Mouse (Mus musculus): ENCODE data around the gene Gpc6. TPM values are rescaled to one million over a fixed set of nuclear protein-coding genes. Genes with fewer than 3 reads are reported as not detected.

Gpc6 gene
- polyA plus RNA-seq, 1 experiment from 2014 or later = 36.7 TPM

DNA sequence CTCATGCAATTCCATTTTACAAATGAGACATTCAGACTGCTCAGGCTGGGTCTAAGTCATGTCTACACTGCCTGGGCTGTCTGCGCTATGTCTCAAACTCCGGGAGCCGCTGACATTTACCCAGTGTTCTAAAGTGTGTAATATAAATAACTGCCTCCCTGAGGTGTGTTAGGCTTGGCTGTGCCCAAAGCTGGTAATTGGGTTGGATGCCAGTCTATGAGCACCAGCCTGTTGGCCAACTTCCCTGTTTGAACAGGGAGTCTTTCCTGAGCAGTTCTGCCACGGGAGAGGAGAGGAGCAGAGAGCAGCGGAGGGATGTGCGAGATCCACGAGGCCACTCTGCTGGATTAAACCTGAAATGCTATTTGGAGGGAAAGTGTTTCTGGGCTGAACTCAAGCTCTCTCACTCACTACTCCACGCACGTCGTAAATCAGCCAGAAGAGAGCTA lies 785.4 kb downstream of the Gpc6 start:
- Histone ChIP-seq H3K9me3 (ENCODE audit: control insufficient read depth, low read length) (no peaks in the 10 kb centered on the region), H3K36me3 (ENCODE audit: control insufficient read depth, insufficient read depth, low read length) (no peaks in the 10 kb centered on the region), H3K9ac (ENCODE audit: low read length) (no peak overlapping the region), H3K4me3 (ENCODE audit: low read depth, low read length) (no peak overlapping the region), H3K27me3 (ENCODE audit: control insufficient read depth, insufficient read depth, low read length) (no peaks in the 10 kb centered on the region), H3K27ac (ENCODE audit: low read depth, low read length) (no peak overlapping the region), H3K4me1 (replicated peaks; ENCODE audit: control insufficient read depth, insufficient read depth, low read length) (no peaks in the 10 kb centered on the region), H3K4me2 (ENCODE audit: low read depth, low read length, severe bottlenecking) (no peak overlapping the region)
- ATAC-seq (replicated peaks; ENCODE audit: low FRiP score) = no peak
- DNase-seq (ENCODE audit: low spot score) = no peak
- 90% methylated on average over 10 of the region's 10 CpGs for WGBS

DNA sequence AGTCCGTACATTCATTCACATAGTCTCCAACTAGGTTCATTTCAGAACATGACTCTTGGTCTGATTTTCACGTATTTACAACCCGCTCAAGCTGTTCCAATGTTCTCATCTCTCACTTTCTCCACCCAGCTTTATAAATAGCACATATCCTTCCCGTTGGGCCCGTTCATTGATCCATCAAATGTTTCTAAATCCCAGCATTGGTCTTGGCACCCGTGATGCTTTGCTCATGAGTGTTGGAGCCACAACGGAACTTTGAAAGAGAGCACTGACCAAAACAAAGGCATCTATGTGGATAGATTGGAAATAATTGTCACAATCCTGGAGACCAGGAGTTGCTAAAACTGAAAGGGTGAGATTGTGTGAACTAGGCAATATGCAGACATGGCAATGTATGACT lies 787.2 kb downstream of the Gpc6 start:
- Histone ChIP-seq H3K36me3 (ENCODE audit: control insufficient read depth, insufficient read depth, low read length) (no peaks in the 10 kb centered on the region), H3K4me1 (replicated peaks; ENCODE audit: control insufficient read depth, insufficient read depth, low read length) (no peaks in the 10 kb centered on the region), H3K9ac (ENCODE audit: low read length) (no peak overlapping the region), H3K27me3 (ENCODE audit: control insufficient read depth, insufficient read depth, low read length) (no peaks in the 10 kb centered on the region), H3K4me2 (ENCODE audit: low read depth, low read length, severe bottlenecking) (no peak overlapping the region), H3K27ac (ENCODE audit: low read depth, low read length) (no peak overlapping the region), H3K9me3 (ENCODE audit: control insufficient read depth, low read length) (no peaks in the 10 kb centered on the region), H3K4me3 (ENCODE audit: low read depth, low read length) (no peak overlapping the region)
- ATAC-seq (replicated peaks; ENCODE audit: low FRiP score) (no peak), DNase-seq (ENCODE audit: low spot score) (no peak)
- WGBS = 95% methylated on average over 7 of the region's 7 CpGs

DNA sequence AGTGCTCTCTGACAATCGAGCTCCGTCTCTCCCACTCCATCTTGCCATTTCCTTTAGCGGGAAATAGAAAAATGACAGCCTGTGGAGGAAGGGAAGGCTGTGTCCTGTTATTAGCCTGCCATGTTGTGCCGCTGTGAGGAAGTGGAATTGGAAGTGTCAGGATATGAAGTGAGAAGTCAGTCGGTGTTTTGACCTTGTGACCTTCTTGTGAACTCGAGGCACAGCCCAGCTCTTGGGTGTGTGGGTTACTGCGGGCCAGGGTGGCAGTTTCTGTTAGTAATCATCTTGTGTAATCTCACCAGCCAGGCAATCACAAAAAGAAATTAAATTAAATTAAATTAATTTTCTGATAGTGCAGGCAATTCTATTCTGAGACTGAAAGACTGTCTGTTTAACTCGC lies 789.0 kb downstream of the Gpc6 start:
- Histone ChIP-seq H3K27me3 (ENCODE audit: control insufficient read depth, insufficient read depth, low read length) (no peaks in the 10 kb centered on the region), H3K4me1 (replicated peaks; ENCODE audit: control insufficient read depth, insufficient read depth, low read length) (no peaks in the 10 kb centered on the region), H3K9me3 (ENCODE audit: control insufficient read depth, low read length) (no peaks in the 10 kb centered on the region), H3K9ac (ENCODE audit: low read length) (no peak overlapping the region), H3K36me3 (ENCODE audit: control insufficient read depth, insufficient read depth, low read length) (no peaks in the 10 kb centered on the region), H3K4me2 (ENCODE audit: low read depth, low read length, severe bottlenecking) (no peak overlapping the region), H3K27ac (ENCODE audit: low read depth, low read length) (no peak overlapping the region), H3K4me3 (ENCODE audit: low read depth, low read length) (no peak overlapping the region)
- 84% methylated on average over 8 of the region's 8 CpGs for WGBS
- DNase-seq (ENCODE audit: low spot score) = no peak
- no peak for ATAC-seq (replicated peaks; ENCODE audit: low FRiP score)

DNA sequence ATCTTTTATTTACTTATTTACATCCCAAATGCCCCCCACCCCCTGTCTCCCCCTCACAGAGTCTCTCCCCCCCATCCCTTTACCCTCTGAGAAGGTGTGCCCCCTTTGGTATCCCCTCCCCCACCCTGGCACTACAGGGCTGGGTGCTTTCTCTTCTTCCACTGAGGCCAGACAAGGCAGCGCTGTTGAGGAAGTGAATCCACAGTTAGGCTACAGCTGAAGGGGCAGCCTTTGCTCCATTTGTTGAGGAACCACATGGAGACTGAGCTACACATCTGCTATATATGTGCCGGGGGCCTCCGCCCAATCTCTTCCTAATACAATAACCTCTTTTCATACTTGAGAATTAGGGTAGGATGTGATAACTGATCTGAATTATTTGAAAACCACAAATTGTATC lies 791.2 kb downstream of the Gpc6 start:
- no peak overlapping the region for H3K4me3 ChIP-seq (ENCODE audit: low read depth, low read length)
- H3K9me3 ChIP-seq (ENCODE audit: control insufficient read depth, low read length) = no peaks in the 10 kb centered on the region
- H3K4me2 ChIP-seq (ENCODE audit: low read depth, low read length, severe bottlenecking) = no peak overlapping the region
- H3K27ac ChIP-seq (ENCODE audit: low read depth, low read length) = no peak overlapping the region
- no peaks in the 10 kb centered on the region for H3K27me3 ChIP-seq (ENCODE audit: control insufficient read depth, insufficient read depth, low read length)
- no peaks in the 10 kb centered on the region for H3K36me3 ChIP-seq (ENCODE audit: control insufficient read depth, insufficient read depth, low read length)
- H3K9ac ChIP-seq (ENCODE audit: low read length) = no peak overlapping the region
- DNase-seq (ENCODE audit: low spot score) (no peak), ATAC-seq (replicated peaks; ENCODE audit: low FRiP score) (no peak)
- WGBS = 92% methylated on average over 3 of the region's 3 CpGs
- no peaks in the 10 kb centered on the region for H3K4me1 ChIP-seq (replicated peaks; ENCODE audit: control insufficient read depth, insufficient read depth, low read length)

DNA sequence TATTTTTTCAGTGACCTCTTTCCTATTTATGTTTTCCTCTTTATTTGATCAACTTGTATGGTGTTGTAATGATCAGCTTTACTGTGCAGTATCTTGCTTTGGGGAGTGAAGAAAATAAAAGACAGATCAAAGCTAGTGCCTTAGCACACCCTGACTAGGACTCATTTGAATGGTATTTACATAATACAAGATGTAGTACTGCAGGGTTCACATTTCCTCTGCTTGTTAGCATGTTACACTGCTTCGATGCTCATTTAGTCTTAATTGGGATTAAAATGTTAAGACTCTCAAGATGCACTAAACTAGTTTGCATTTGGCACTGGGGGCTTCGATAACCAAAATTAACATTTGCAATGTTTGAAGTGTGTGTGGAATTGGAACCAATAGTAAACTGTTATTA lies 803.6 kb downstream of the Gpc6 start:
- Histone ChIP-seq H3K9ac (ENCODE audit: low read length) (no peak overlapping the region), H3K27ac (ENCODE audit: low read depth, low read length) (no peak overlapping the region), H3K4me3 (ENCODE audit: low read depth, low read length) (no peak overlapping the region), H3K9me3 (ENCODE audit: control insufficient read depth, low read length) (no peaks in the 10 kb centered on the region), H3K27me3 (ENCODE audit: control insufficient read depth, insufficient read depth, low read length) (no peaks in the 10 kb centered on the region), H3K36me3 (ENCODE audit: control insufficient read depth, insufficient read depth, low read length) (no peaks in the 10 kb centered on the region), H3K4me1 (replicated peaks; ENCODE audit: control insufficient read depth, insufficient read depth, low read length) (0 out of 2 replicates have a peak, but pooled peaks cover 1% of the 10 kb centered on the region), H3K4me2 (ENCODE audit: low read depth, low read length, severe bottlenecking) (no peak overlapping the region)
- no peak for ATAC-seq (replicated peaks; ENCODE audit: low FRiP score)
- WGBS = 79% methylated on average over 2 of the region's 2 CpGs
- DNase-seq (ENCODE audit: low spot score) = no peak

DNA sequence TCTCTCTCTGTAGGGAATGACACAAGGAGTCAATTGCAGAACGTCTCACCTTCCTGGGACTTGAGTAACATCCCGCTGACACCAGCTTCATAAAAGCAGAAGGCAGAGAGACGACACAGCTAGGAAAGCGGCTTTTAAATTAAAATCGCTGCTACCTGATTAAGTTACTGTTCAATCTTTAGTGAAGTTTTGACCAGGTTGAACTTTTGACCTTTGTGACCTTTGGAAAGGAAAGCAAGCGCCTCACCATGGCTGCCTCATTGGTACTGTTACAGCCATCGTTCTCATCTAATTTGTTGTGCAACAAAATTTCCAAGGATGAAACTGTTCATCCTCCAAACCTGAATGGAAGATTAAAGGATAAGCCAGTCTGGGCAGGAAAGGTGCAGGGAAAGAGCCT lies 830.1 kb downstream of the Gpc6 start:
- 90% methylated on average over 7 of the region's 7 CpGs for WGBS
- no peak overlapping the region for H3K4me3 ChIP-seq (ENCODE audit: low read depth, low read length)
- no peak overlapping the region for H3K4me2 ChIP-seq (ENCODE audit: low read depth, low read length, severe bottlenecking)
- no peaks in the 10 kb centered on the region for H3K36me3 ChIP-seq (ENCODE audit: control insufficient read depth, insufficient read depth, low read length)
- H3K9ac ChIP-seq (ENCODE audit: low read length) = no peak overlapping the region
- peaks cover 2% of the 10 kb centered on the region for H3K9me3 ChIP-seq (ENCODE audit: control insufficient read depth, low read length)
- H3K4me1 ChIP-seq (replicated peaks; ENCODE audit: control insufficient read depth, insufficient read depth, low read length) = no peaks in the 10 kb centered on the region; the same call in 1 of the 2 replicates
- DNase-seq (ENCODE audit: low spot score) (no peak), ATAC-seq (replicated peaks; ENCODE audit: low FRiP score) (no peak)
- no peaks in the 10 kb centered on the region for H3K27me3 ChIP-seq (ENCODE audit: control insufficient read depth, insufficient read depth, low read length)
- H3K27ac ChIP-seq (ENCODE audit: low read depth, low read length) = no peak overlapping the region

DNA sequence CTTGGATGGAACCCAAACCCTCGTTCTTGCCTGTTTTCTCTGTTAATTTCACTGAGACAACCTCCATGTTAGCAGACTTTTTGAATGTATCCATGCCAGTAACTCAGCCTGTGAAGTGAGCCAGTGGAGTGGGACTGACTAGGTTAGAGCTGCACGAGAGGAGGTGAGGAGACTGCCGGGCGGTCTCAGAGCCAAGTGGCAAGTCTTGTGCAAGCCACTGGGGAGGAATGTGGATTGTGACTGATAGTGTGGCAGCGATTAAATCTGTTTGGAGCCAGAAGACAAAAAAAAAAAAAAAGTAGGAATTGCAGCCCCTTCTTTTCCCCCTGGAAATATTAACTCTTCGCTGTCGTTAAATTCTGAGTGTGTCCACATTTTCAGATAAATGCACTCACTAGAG lies 831.4 kb downstream of the Gpc6 start:
- Histone ChIP-seq H3K4me3 (ENCODE audit: low read depth, low read length) (no peak overlapping the region), H3K4me1 (replicated peaks; ENCODE audit: control insufficient read depth, insufficient read depth, low read length) (no peaks in the 10 kb centered on the region; the same call in 1 of the 2 replicates), H3K9me3 (ENCODE audit: control insufficient read depth, low read length) (no peaks in the 10 kb centered on the region), H3K27ac (ENCODE audit: low read depth, low read length) (no peak overlapping the region), H3K27me3 (ENCODE audit: control insufficient read depth, insufficient read depth, low read length) (no peaks in the 10 kb centered on the region), H3K9ac (ENCODE audit: low read length) (no peak overlapping the region), H3K4me2 (ENCODE audit: low read depth, low read length, severe bottlenecking) (no peak overlapping the region), H3K36me3 (ENCODE audit: control insufficient read depth, insufficient read depth, low read length) (no peaks in the 10 kb centered on the region)
- DNase-seq (ENCODE audit: low spot score) = no peak
- no peak for ATAC-seq (replicated peaks; ENCODE audit: low FRiP score)
- WGBS = 90% methylated on average over 7 of the region's 7 CpGs

DNA sequence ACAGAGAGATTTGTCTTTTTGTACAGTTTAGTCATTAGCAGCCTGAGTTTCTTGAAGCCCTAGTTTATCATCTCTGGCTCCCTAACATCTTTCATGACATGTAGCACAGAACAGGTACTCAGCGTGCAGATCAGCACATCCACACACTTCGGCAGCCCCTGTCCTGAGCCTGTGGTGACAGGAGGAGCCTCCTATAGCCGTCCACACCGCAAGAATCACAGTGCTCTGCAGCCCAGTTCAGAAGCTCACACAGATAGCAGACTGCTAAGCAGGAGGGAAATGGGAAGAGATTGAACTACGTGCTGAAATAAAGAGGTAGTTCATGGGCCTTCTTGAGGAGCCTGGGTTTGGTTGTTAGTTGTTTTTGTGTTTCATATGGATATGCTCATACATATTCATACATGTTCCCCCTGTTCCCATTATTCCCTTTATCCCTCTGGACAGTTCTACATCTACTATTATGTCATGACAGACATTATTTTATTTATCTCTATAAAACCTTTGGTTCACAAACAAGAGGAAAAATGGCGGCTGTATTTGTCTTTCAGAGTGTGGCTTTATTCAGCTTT lies 832.8 kb downstream of the Gpc6 start:
- Histone ChIP-seq H3K9ac (ENCODE audit: low read length) (no peak overlapping the region), H3K27me3 (ENCODE audit: control insufficient read depth, insufficient read depth, low read length) (no peaks in the 10 kb centered on the region), H3K36me3 (ENCODE audit: control insufficient read depth, insufficient read depth, low read length) (no peaks in the 10 kb centered on the region), H3K4me2 (ENCODE audit: low read depth, low read length, severe bottlenecking) (no peak overlapping the region), H3K9me3 (ENCODE audit: control insufficient read depth, low read length) (no peaks in the 10 kb centered on the region), H3K4me1 (replicated peaks; ENCODE audit: control insufficient read depth, insufficient read depth, low read length) (no peaks in the 10 kb centered on the region; the same call in 1 of the 2 replicates), H3K4me3 (ENCODE audit: low read depth, low read length) (no peak overlapping the region), H3K27ac (ENCODE audit: low read depth, low read length) (no peak overlapping the region)
- DNase-seq (ENCODE audit: low spot score) = no peak
- 68% methylated on average over 6 of the region's 6 CpGs for WGBS
- peak; percentile 46; the same call in 1 of the 2 replicates for ATAC-seq (replicated peaks; ENCODE audit: low FRiP score)

DNA sequence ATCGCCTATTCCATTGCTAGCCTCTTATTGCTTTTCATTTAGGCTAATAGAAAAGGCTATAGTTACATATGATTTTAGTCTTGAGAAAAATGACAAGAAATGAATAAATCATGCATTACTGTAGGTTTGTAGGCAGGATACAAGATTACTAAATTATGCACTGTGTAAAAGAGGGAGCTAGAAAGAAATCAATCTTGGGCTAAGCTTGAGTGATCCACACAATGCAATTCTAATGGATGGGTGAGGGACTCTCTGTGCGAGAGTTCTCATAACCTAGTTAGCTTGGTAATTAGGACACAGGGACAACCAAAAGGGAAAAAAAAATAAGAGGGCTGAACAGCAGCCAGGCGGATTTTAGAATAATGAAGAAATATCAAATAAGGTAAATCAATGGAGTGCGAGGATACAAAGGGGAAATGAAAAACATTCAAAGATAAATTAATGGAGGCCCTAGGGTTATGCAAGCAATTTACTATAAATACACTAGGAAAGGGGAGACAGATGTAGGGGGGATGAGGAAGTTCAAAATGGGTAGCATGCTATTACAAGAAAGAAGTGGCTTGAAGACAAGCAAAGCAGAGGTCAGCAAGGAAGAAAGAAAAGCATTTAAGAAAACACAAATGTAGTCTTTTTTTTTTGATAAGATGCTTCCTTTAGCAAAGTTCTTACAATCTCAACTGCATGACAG lies 835.9 kb downstream of the Gpc6 start:
- no peak overlapping the region for H3K4me3 ChIP-seq (ENCODE audit: low read depth, low read length)
- no peaks in the 10 kb centered on the region for H3K9me3 ChIP-seq (ENCODE audit: control insufficient read depth, low read length)
- no peak for ATAC-seq (replicated peaks; ENCODE audit: low FRiP score)
- H3K9ac ChIP-seq (ENCODE audit: low read length) = no peak overlapping the region
- no peak overlapping the region for H3K4me2 ChIP-seq (ENCODE audit: low read depth, low read length, severe bottlenecking)
- peaks cover 3% of the 10 kb centered on the region; the same call in 1 of the 2 replicates for H3K4me1 ChIP-seq (replicated peaks; ENCODE audit: control insufficient read depth, insufficient read depth, low read length)
- 75% methylated on average over 4 of the region's 4 CpGs for WGBS
- DNase-seq (ENCODE audit: low spot score) = no peak
- H3K36me3 ChIP-seq (ENCODE audit: control insufficient read depth, insufficient read depth, low read length) = no peaks in the 10 kb centered on the region
- H3K27ac ChIP-seq (ENCODE audit: low read depth, low read length) = no peak overlapping the region
- H3K27me3 ChIP-seq (ENCODE audit: control insufficient read depth, insufficient read depth, low read length) = no peaks in the 10 kb centered on the region

All from forebrain, embryonic 11.5 days (tissue).